Mouse (Mus musculus) cerebellum, adult 2 months (tissue): ENCODE data around the gene Aspdh.

Experiments used
- CTCF ChIP-seq: fragments of 200-500 bp; IDR thresholded peaks from 2 replicates; pipeline ENCODE4 v1.5.1; 2011; ENCODE audit warnings: low read depth, mild to moderate bottlenecking, control low read depth, low read length, moderate library complexity, borderline replicate concordance; ENCODE audit not compliant: insufficient read depth
- POLR2A ChIP-seq: fragments of 200-500 bp; IDR thresholded peaks from 2 replicates; pipeline ENCODE4 v1.6.1; 2011; ENCODE audit warnings: low read length, control low read depth, borderline replicate concordance; ENCODE audit not compliant: insufficient read depth

- TF ChIP-seq CTCF: no peak
- TF ChIP-seq POLR2A: no peak
Measured at GRCm38 (mm10) chr7:44470696-44471612, 5.8 kb downstream of the Aspdh start.
